ENCODE assay signal across 9 mouse cellular contexts in genomic region chr9:107374623-107375022, GRCm38 (mm10). TPM values are rescaled to one million over a fixed set of nuclear protein-coding genes. Genes with fewer than 3 reads are reported as not detected.
DNase-seq lines count a peak whose midpoint lies in the region; ATAC-seq lines count a peak whose summit lies in the region.
"Had no signal": no experiment of that assay in that cellular context is flagged by ENCODE, and none has a peak within 500 bp of the region (broad histone marks: within the 10 kb centered on the region; RNA-seq: fewer than 3 reads in every experiment).

No protein-coding gene starts in this region.

- ATAC-seq in limb, embryonic 11.5 days (ENCODE audit: insufficient number of reproducible peaks, low FRiP score, low TSS enrichment, low read depth), result no peak

- peak; percentile 29 for DNase-seq in adrenal gland, postnatal 10 days
- DNase-seq in adrenal gland, adult 8-10 months, result no peak
- peak; percentile 56 for DNase-seq in limb, embryonic 11.5 days (ENCODE audit: low spot score)
- no peak for DNase-seq in limb, embryonic 10.5 days (ENCODE audit: low spot score)
- DNase-seq in lung, postnatal 14 days, result peak; percentile 18
- no peak for DNase-seq in layer of hippocampus, adult 9-11 months
- no peak for DNase-seq in frontal cortex, postnatal 25 days (ENCODE audit: low spot score in 2 of 2)

- no peak overlapping the region for H3K9ac ChIP-seq in limb, embryonic 11.5 days (ENCODE audit: low read length)

- no peak overlapping the region for H3K27ac ChIP-seq in limb, embryonic 11.5 days (replicated peaks; ENCODE audit: low read depth, low read length)
- H3K27ac ChIP-seq in limb, embryonic 10.5 days, result no peak overlapping the region

- no peak overlapping the region for H3K4me2 ChIP-seq in limb, embryonic 11.5 days (ENCODE audit: low read depth, severe bottlenecking)

- no peaks in the 10 kb centered on the region for H3K36me3 ChIP-seq in limb, embryonic 11.5 days (ENCODE audit: control insufficient read depth, insufficient read depth, low read length)
- H3K36me3 ChIP-seq in limb, embryonic 10.5 days, result no peaks in the 10 kb centered on the region
- H3K36me3 ChIP-seq in erythroblast, embryonic 14.5 days (ENCODE audit: control insufficient read depth), result peaks cover 3% of the 10 kb centered on the region; the same call in 1 of the 2 replicates

- no peak overlapping the region for H3K4me3 ChIP-seq in limb, embryonic 11.5 days (ENCODE audit: low read depth, low read length)
- no peak overlapping the region for H3K4me3 ChIP-seq in limb, embryonic 10.5 days
- peak overlapping the region; percentile 23 for H3K4me3 ChIP-seq in erythroblast, embryonic 14.5 days (replicated peaks)

- peaks cover 36% of the 10 kb centered on the region for H3K27me3 ChIP-seq in limb, embryonic 11.5 days (ENCODE audit: control insufficient read depth, insufficient read depth, low read length)
- peaks cover 88% of the 10 kb centered on the region for H3K27me3 ChIP-seq in limb, embryonic 10.5 days (ENCODE audit: low read depth, poor library complexity, severe bottlenecking)
- peaks cover 50% of the 10 kb centered on the region for H3K27me3 ChIP-seq in erythroblast, embryonic 14.5 days (ENCODE audit: control insufficient read depth)

- WGBS in limb, embryonic 11.5 days, result 5% methylated on average over 8 of the region's 8 CpGs
- 6% methylated on average over 8 of the region's 8 CpGs for WGBS in limb, embryonic 10.5 days

- H3K4me1 ChIP-seq in limb, embryonic 11.5 days (ENCODE audit: control insufficient read depth, insufficient read depth, low read length), result peaks cover 7% of the 10 kb centered on the region; the same call in 1 of the 2 replicates
- H3K4me1 ChIP-seq in limb, embryonic 10.5 days, result peaks cover 50% of the 10 kb centered on the region
- peaks cover 71% of the 10 kb centered on the region for H3K4me1 ChIP-seq in erythroblast, embryonic 14.5 days (ENCODE audit: control insufficient read depth)

- no peaks in the 10 kb centered on the region for H3K9me3 ChIP-seq in limb, embryonic 11.5 days (ENCODE audit: control insufficient read depth, low read length)
- H3K9me3 ChIP-seq in limb, embryonic 10.5 days (replicated peaks), result no peaks in the 10 kb centered on the region
- peaks cover 10% of the 10 kb centered on the region for H3K9me3 ChIP-seq in erythroblast, embryonic 14.5 days (ENCODE audit: control insufficient read depth, low read length)

RNA-seq across cellular contexts. Expression of gene Cacna2d2, which starts 24.8 kb away (rescaled TPM):
- total RNA-seq in adrenal gland, postnatal 10 days (2021), result 1 to 10 TPM; 4.1 to 4.7 TPM
- 10 to 100 TPM in 2 of 4 experiments, 1 to 10 TPM in 2; 9.1 to 17.3 (median 11.7) TPM for total RNA-seq in adrenal gland, adult 8-10 months (2022)
- 0.12 and 0.26 TPM in 2 replicates for polyA plus RNA-seq in limb, embryonic 11.5 days (2014; fragmentation: Nextera tagmentation; extraction: Ambion mirVana)
- polyA plus RNA-seq in limb, embryonic 10.5 days (2016; fragmentation: Nextera tagmentation; extraction: Ambion mirVana), result 0.20 and 0.34 TPM in 2 replicates
- not detected in 2 replicates for polyA plus RNA-seq in erythroblast, embryonic 14.5 days (2012)

RNA-seq across cellular contexts. Expression of gene 6430571L13Rik, which starts 34.2 kb away (rescaled TPM):
- total RNA-seq in adrenal gland, postnatal 10 days (2021), result 10 to 100 TPM in 1 of 2 experiments, 1 to 10 TPM in 1; 4.0 to 10.9 TPM
- total RNA-seq in adrenal gland, adult 8-10 months (2022), result 1 to 10 TPM; 1.0 to 1.6 (median 1.3) TPM
- 0.60 and 0.73 TPM in 2 replicates for polyA plus RNA-seq in limb, embryonic 11.5 days (2014; fragmentation: Nextera tagmentation; extraction: Ambion mirVana)
- polyA plus RNA-seq in limb, embryonic 10.5 days (2016; fragmentation: Nextera tagmentation; extraction: Ambion mirVana), result 0.72 and 0.74 TPM in 2 replicates
- not detected in 2 replicates for polyA plus RNA-seq in erythroblast, embryonic 14.5 days (2012)
- total RNA-seq: neutrophil, adult 5-6 weeks had no signal

RNA-seq across cellular contexts. Expression of gene Hemk1, which starts 36.5 kb away (rescaled TPM):
- total RNA-seq in adrenal gland, postnatal 10 days (2021), result 10 to 100 TPM; 24.1 to 33.5 TPM
- 10 to 100 TPM; 11.6 to 19.6 (median 17.9) TPM for total RNA-seq in adrenal gland, adult 8-10 months (2022)
- 10.0 and 10.1 TPM in 2 replicates for polyA plus RNA-seq in limb, embryonic 11.5 days (2014; fragmentation: Nextera tagmentation; extraction: Ambion mirVana)
- polyA plus RNA-seq in limb, embryonic 10.5 days (2016; fragmentation: Nextera tagmentation; extraction: Ambion mirVana), result 10.3 and 12.2 TPM in 2 replicates
- 0.24 and 0.32 TPM in 2 replicates for polyA plus RNA-seq in erythroblast, embryonic 14.5 days (2012)

Comparison
In these comparisons a context has a peak if more than half of its experiments do, and no peak if none do; other contexts are left out.
1. DNase-seq: peak in adrenal gland, postnatal 10 days (single experiment), limb, embryonic 11.5 days (single experiment) and lung, postnatal 14 days (single experiment); none in adrenal gland, adult 8-10 months (single experiment), limb, embryonic 10.5 days (single experiment), layer of hippocampus, adult 9-11 months (single experiment) and frontal cortex, postnatal 25 days (0 of 2).